In the genomic region with DNA sequence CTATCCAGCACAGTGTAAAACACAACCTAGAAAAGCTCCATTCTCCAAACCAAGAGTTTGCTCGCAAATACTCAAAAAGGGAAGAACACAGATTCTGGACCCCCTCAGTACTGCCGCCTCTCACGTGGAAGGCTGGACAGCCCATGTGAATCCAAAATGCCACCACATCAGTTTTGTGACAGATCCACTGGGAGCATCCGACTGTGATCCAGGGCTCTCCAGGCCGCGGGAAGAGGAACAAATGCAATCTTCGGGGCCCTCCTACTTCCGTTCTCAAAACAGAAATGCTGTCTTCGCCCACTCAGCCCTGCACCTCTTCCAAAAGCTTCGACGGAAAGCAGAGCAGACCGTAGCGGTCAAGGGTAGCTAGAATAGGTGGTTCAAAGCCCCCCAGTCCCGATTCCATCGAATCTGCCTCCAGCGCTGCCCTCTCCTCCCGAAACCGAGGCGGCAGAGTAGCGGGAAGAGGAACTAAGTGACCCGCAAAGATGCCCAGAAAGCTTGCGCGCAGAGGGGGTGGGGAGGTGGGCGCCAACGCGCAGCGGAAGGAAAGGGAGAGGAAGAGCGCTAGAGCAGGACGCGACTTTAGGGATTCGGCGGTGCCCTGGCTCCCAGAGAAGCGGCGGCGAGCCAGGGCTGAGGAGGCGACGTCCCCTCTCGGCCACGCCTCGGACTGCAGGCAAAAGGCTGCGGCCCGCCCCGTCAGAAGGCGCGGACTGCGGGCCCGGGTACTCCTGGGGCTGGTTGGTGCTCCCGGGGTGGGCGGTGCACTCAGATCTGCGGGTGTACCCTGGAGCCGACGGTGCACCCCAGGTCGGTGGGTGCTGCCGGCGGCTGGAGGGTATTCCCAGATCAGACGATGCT, we compare ENCODE assay signal across 8 mouse cellular contexts. TPM values are rescaled to one million over a fixed set of nuclear protein-coding genes. Genes with fewer than 3 reads are reported as not detected.
DNase-seq lines count a peak whose midpoint lies in the region; ATAC-seq and TF ChIP-seq lines count a peak whose summit lies in the region.

No protein-coding gene starts in this region.

- H3K27me3 ChIP-seq in MEL (ENCODE audit: control insufficient read depth in 1 of 2, insufficient read depth in 2 of 2, low read length in 2 of 2): no peaks in the 10 kb centered on the region
- no peaks in the 10 kb centered on the region for H3K27me3 ChIP-seq in hindbrain, embryonic 12.5 days

- no peaks in the 10 kb centered on the region for H3K9me3 ChIP-seq in MEL (replicated peaks; ENCODE audit: insufficient read depth, low read length)
- no peaks in the 10 kb centered on the region for H3K9me3 ChIP-seq in hindbrain, embryonic 12.5 days (replicated peaks)

- TF ChIP-seq EP300 in MEL (IDR thresholded peaks at IDR 0.05; ENCODE audit: low read depth in 1 of 2, low read length in 2 of 2): no peak

- peak; percentile 41 to 45; a peak in 2 of 4 replicates for TF ChIP-seq POLR2A in MEL (IDR thresholded peaks at IDR 0.05; ENCODE audit: control insufficient read depth in 1 of 2, insufficient read depth in 1 of 2, low read depth in 1 of 2, low read length in 2 of 2, poor library complexity in 1 of 2)

- H3K4me2 ChIP-seq in hindbrain, embryonic 12.5 days (replicated peaks): peak overlapping the region; percentile 81

- peaks cover 0 to 26% of the 10 kb centered on the region in 2 experiments; a peak in 2 of 4 replicates for H3K36me3 ChIP-seq in MEL (ENCODE audit: control insufficient read depth in 1 of 2, insufficient read depth in 2 of 2, low read length in 2 of 2)
- H3K36me3 ChIP-seq in hindbrain, embryonic 12.5 days: no peaks in the 10 kb centered on the region

- peak overlapping the region; percentile 96 for H3K9ac ChIP-seq in MEL (ENCODE audit: control insufficient read depth, low read depth, low read length, poor library complexity, severe bottlenecking)
- peak overlapping the region; percentile 93 for H3K9ac ChIP-seq in hindbrain, embryonic 12.5 days

- H3K79me2 ChIP-seq in MEL (ENCODE audit: control insufficient read depth, insufficient read depth, low read length, poor library complexity): peaks cover 43% of the 10 kb centered on the region

- H3K4me3 ChIP-seq in MEL (ENCODE audit: control insufficient read depth in 1 of 2, insufficient read depth in 1 of 2, low read depth in 2 of 2, low read length in 2 of 2): peak overlapping the region; percentile 81 to 86
- peak overlapping the region; percentile 85 for H3K4me3 ChIP-seq in hindbrain, embryonic 12.5 days

- peak; percentile 61 for ATAC-seq in hindbrain, embryonic 12.5 days (ENCODE audit: low FRiP score)

- no peak for TF ChIP-seq RAD21 in MEL (IDR thresholded peaks at IDR 0.05; ENCODE audit: low read depth, low read length)

- DNase-seq in MEL (ENCODE audit: low read depth, low spot score): peak; percentile 83
- peak; percentile 67 for DNase-seq in cerebellum, adult 9-10 months
- peak; percentile 49 to 59 for DNase-seq in frontal cortex, postnatal 10 days (ENCODE audit: low spot score in 2 of 2)
- peak; percentile 68 to 76 for DNase-seq in layer of hippocampus, postnatal 36 days
- peak; percentile 63 for DNase-seq in lung, postnatal 25 days (ENCODE audit: low spot score)
- DNase-seq in retina, embryonic 14.5 days (ENCODE audit: low spot score): peak; percentile 65
- DNase-seq in thymus, postnatal 36 days: peak; percentile 53 to 67

- under 1% methylated on average over 51 of the region's 56 CpGs for WGBS in hindbrain, embryonic 12.5 days

- peak overlapping the region; percentile 75 for H3K27ac ChIP-seq in MEL (ENCODE audit: control insufficient read depth, low read depth, low read length)
- peak overlapping the region; percentile 95 for H3K27ac ChIP-seq in hindbrain, embryonic 12.5 days

- H3K4me1 ChIP-seq in MEL (ENCODE audit: control insufficient read depth in 1 of 2, insufficient read depth in 2 of 2, low read length in 2 of 2): peaks cover 7 to 8% of the 10 kb centered on the region in 2 experiments; a peak in 3 of 4 replicates
- H3K4me1 ChIP-seq in hindbrain, embryonic 12.5 days: peaks cover 20% of the 10 kb centered on the region

- no peak for TF ChIP-seq CTCF in MEL (IDR thresholded peaks at IDR 0.05 in 2 of 3, conservative IDR thresholded peaks at IDR 0.05 in 1 of 3; ENCODE audit: control insufficient read depth in 1 of 3, insufficient read depth in 1 of 3, low read depth in 2 of 3, low read length in 3 of 3, poor library complexity in 1 of 3, severe bottlenecking in 1 of 3)

TF ChIP-seq in MEL, 35 proteins besides CTCF, POLR2A, EP300 and RAD21:
- no peak for TF ChIP-seq MYB (IDR thresholded peaks at IDR 0.05; ENCODE audit: low read depth, low read length)
- TF ChIP-seq USF1 (IDR thresholded peaks at IDR 0.05; ENCODE audit: low read depth, low read length): no peak
- no peak for TF ChIP-seq ETS1 (IDR thresholded peaks at IDR 0.05; ENCODE audit: low read depth, low read length)
- no peak for TF ChIP-seq MAZ (IDR thresholded peaks at IDR 0.05; ENCODE audit: low read depth, low read length)
- TF ChIP-seq ZC3H11A (IDR thresholded peaks at IDR 0.05; ENCODE audit: low read depth, low read length): no peak
- TF ChIP-seq GATA1 (IDR thresholded peaks at IDR 0.05; ENCODE audit: low read depth, low read length): no peak
- TF ChIP-seq TCF12 (IDR thresholded peaks at IDR 0.05; ENCODE audit: low read depth, low read length): no peak
- no peak for TF ChIP-seq CHD2 (IDR thresholded peaks at IDR 0.05; ENCODE audit: low read length)
- no peak for TF ChIP-seq GABPA (IDR thresholded peaks at IDR 0.05; ENCODE audit: low read depth, low read length)
- TF ChIP-seq HCFC1 (IDR thresholded peaks at IDR 0.05; ENCODE audit: low read depth, low read length): peak; percentile 64
- TF ChIP-seq TAL1 (IDR thresholded peaks at IDR 0.05; ENCODE audit: low read length): no peak
- TF ChIP-seq ZMIZ1 (IDR thresholded peaks at IDR 0.05; ENCODE audit: low read depth, low read length): no peak
- TF ChIP-seq E2F4 (IDR thresholded peaks at IDR 0.05; ENCODE audit: borderline replicate concordance, low read depth, low read length): no peak; the same call in 1 of the 2 replicates
- TF ChIP-seq KAT2A (conservative IDR thresholded peaks at IDR 0.05; ENCODE audit: low read depth, low read length): no peak
- TF ChIP-seq UBTF (IDR thresholded peaks at IDR 0.05; ENCODE audit: borderline replicate concordance, insufficient read depth, low read depth, low read length): 0 out of 2 replicates have a peak, but pooled peaks have one; percentile 50
- TF ChIP-seq USF2 (IDR thresholded peaks at IDR 0.05; ENCODE audit: borderline replicate concordance in 1 of 2, insufficient read depth in 1 of 2, low read depth in 1 of 2, low read length in 2 of 2): no peak
- TF ChIP-seq SMC3 (IDR thresholded peaks at IDR 0.05; ENCODE audit: low read depth, low read length): no peak
- TF ChIP-seq NRF1 (IDR thresholded peaks at IDR 0.05; ENCODE audit: insufficient read depth, low read depth, low read length, poor library complexity, severe bottlenecking): peak; percentile 45; the same call in 1 of the 2 replicates
- TF ChIP-seq POLR2AphosphoS2 (IDR thresholded peaks at IDR 0.05; ENCODE audit: low read length): no peak
- peak; percentile 38; the same call in 1 of the 2 replicates for TF ChIP-seq NELFE (IDR thresholded peaks at IDR 0.05; ENCODE audit: low read depth, low read length)
- TF ChIP-seq RCOR1 (IDR thresholded peaks at IDR 0.05; ENCODE audit: low read depth, low read length): 0 out of 2 replicates have a peak, but pooled peaks have one; percentile 11
- no peak; the same call in 1 of the 2 replicates for TF ChIP-seq ELF1 (IDR thresholded peaks at IDR 0.05; ENCODE audit: low read depth, low read length)
- no peak for TF ChIP-seq BHLHE40 (IDR thresholded peaks at IDR 0.05; ENCODE audit: borderline replicate concordance, low read depth, low read length)
- TF ChIP-seq ZNF384 (IDR thresholded peaks at IDR 0.05; ENCODE audit: low read depth, low read length): no peak
- no peak for TF ChIP-seq MAFK (IDR thresholded peaks at IDR 0.05; ENCODE audit: borderline replicate concordance, low read depth, low read length)
- TF ChIP-seq JUND (IDR thresholded peaks at IDR 0.05; ENCODE audit: low read depth, low read length): no peak
- no peak for TF ChIP-seq CHD1 (IDR thresholded peaks at IDR 0.05; ENCODE audit: low read depth, low read length)
- TF ChIP-seq SIN3A (IDR thresholded peaks at IDR 0.05; ENCODE audit: low read length): no peak; the same call in none of the 2 replicates
- TF ChIP-seq MXI1 (IDR thresholded peaks at IDR 0.05; ENCODE audit: low read depth, low read length): peak; percentile 40; the same call in 1 of the 2 replicates
- no peak for TF ChIP-seq MEF2A (IDR thresholded peaks at IDR 0.05; ENCODE audit: extremely low read depth, insufficient replicate concordance, low read depth, low read length, poor library complexity, severe bottlenecking)
- TF ChIP-seq MAX (IDR thresholded peaks at IDR 0.05; ENCODE audit: low read length): no peak
- 0 out of 2 replicates have a peak, but pooled peaks have one; percentile 15 for TF ChIP-seq TBP (IDR thresholded peaks at IDR 0.05; ENCODE audit: low read depth, low read length)
- no peak for TF ChIP-seq ZKSCAN1 (IDR thresholded peaks at IDR 0.05; ENCODE audit: low read depth, low read length)
- no peak for TF ChIP-seq POLR2AphosphoS5 (IDR thresholded peaks at IDR 0.05; ENCODE audit: borderline replicate concordance, low read depth, low read length)
- no peak for TF ChIP-seq MYC (IDR thresholded peaks at IDR 0.05; ENCODE audit: low read depth, low read length)

RNA-seq across cellular contexts. Expression of a gene that starts 0.9 kb away (rescaled TPM):
- 19.1 and 23.9 TPM in 2 replicates for total RNA-seq in MEL (2012; rRNA removed)
- 10 to 100 TPM in 1 of 2 experiments, not detected in 1; 17.2 TPM for polyA plus RNA-seq in MEL (2012; ENCODE audit: insufficient read depth in 1 of 2, insufficient read length in 2 of 2, low read depth in 1 of 2, low replicate concordance in 2 of 2, missing spikeins in 1 of 2)
- polyA plus RNA-seq in hindbrain, embryonic 12.5 days (2016; fragmentation: Nextera tagmentation; extraction: Ambion mirVana): 22.8 and 23.3 TPM in 2 replicates
- total RNA-seq in layer of hippocampus, postnatal 36 days (2021): 100 to 1,000 TPM; 131 to 145 TPM

Comparison
In these comparisons a context has a peak if more than half of its experiments do, and no peak if none do; other contexts are left out.
1. Peak in every context shown above with its lines: DNase-seq, ATAC-seq, H3K4me3 ChIP-seq and H3K27ac ChIP-seq.